Mouse (Mus musculus): ENCODE measurements at regions not wholly inside any gene's neighbourhood (a gene's known extent, or its start where the extent isn't known, plus 50 kb on each side); places are given as distances from the start of the nearest gene placed in this dataset.

DNA sequence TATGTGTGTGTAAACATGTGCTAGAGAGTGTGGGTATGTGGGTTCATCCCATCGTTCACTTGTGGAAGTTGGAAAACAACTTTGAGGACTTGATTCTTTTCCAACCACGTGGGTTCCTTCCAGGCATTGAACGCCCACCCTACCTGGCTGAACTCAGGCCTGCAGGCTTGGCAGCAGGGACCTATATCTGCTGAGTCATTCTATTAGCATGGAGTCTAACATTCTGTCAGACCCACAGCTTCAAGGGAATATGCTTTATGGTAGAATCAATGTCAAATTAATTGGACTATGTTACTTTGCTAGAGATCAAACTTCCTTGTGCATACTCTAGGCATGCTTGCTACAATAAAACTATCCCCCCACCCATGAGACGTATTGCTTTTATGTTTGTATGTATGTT is 56.1 kb upstream of the Ep300 start:
- no peak overlapping the region for H3K27ac ChIP-seq

DNA sequence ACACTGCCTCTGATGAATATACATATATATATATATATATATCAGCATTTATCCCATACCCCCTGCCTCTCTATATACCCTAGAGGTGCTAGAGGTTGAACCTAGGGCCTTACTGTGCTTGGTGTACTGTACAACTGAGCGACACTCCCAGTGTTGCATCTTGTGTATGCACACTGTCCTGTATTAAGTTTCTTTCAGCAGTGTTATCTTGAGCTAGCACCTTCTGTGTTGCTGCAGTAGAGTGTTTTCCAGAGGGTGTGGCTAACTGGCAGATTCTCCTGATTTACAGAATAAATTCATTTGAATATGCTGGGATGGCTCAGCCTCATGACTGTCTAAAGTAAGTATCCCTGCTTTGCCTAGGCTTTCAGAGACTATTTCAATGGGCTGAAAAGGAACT is 54.7 kb upstream of the Ep300 start:
- no peaks in the 10 kb centered on the region for H3K36me3 ChIP-seq (ENCODE audit: inconsistent target)
- 100% methylated on average over 1 of the region's 1 CpGs for WGBS (ENCODE audit: missing documents)
- H3K27ac ChIP-seq: no peak overlapping the region
- no peak overlapping the region for H3K4me3 ChIP-seq (ENCODE audit: inconsistent target)
- no peaks in the 10 kb centered on the region for H3K79me2 ChIP-seq (ENCODE audit: inconsistent target)

More for the DNA sequence above, 56.1 kb upstream of the Ep300 start:
- Histone ChIP-seq H3K4me3 (ENCODE audit: inconsistent target) (no peak overlapping the region), H3K36me3 (ENCODE audit: inconsistent target) (no peaks in the 10 kb centered on the region), H3K79me2 (ENCODE audit: inconsistent target) (no peaks in the 10 kb centered on the region)
- 82% methylated on average over 4 of the region's 4 CpGs for WGBS (ENCODE audit: missing documents)

DNA sequence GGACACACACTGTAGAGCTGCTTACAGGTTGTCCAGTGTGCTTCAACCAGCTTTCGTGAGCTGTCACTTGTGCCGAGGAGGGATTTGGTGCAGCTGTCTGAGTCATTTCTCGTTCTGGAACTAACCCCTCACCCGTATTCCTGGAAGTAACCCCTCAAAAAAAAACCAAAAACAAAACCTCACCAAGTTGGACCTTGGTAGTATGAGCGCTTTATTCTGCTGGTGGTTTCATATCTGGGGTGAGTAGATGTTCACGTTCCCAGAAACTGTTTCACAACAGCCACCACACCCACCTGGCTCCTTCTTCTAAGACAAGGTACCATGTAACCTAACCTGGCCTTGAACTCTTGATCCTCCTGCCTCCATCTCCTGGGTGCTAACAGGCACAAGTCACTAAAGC is 50.6 kb upstream of the Ep300 start:
- Histone ChIP-seq H3K36me3 (ENCODE audit: inconsistent target) (no peaks in the 10 kb centered on the region), H3K27ac (peak overlapping the region; percentile 84), H3K79me2 (ENCODE audit: inconsistent target) (no peaks in the 10 kb centered on the region), H3K4me3 (ENCODE audit: inconsistent target) (no peak overlapping the region)
- 51% methylated on average over 5 of the region's 6 CpGs for WGBS (ENCODE audit: missing documents)

Data from macrophage (primary cell).